Mouse (Mus musculus): ENCODE results near the gene Thsd7a. TPM values are rescaled to one million over a fixed set of nuclear protein-coding genes. Genes with fewer than 3 reads are reported as not detected.
A peak's percentile ranks its signal among the peaks of the same experiment; 100 is the strongest.

Gene Thsd7a
- total RNA-seq, 2 experiments from 2014 or later, result 2.0 to 2.2 TPM

- TF ChIP-seq CTCF (IDR thresholded peaks at IDR 0.05), result no peak
- peak; percentile 13 for DNase-seq
- intact Hi-C loops (cut with DNase I), result no loop called here
- H3K27ac ChIP-seq, result peak overlapping the region; percentile 8; the same call in 1 of the 2 replicates
- no peak overlapping the region for H3K4me3 ChIP-seq
Measured at GRCm38 (mm10) chr6:12467339-12468124, 281.7 kb downstream of the Thsd7a start.

GRCm38 (mm10) chr6:12458841-12459240, 290.4 kb downstream of the Thsd7a start:
- intact Hi-C loops (cut with DNase I), result no loop called here
- Histone ChIP-seq H3K27ac (peak overlapping the region; percentile 50), H3K4me3 (no peak overlapping the region)
- no peak for TF ChIP-seq CTCF (IDR thresholded peaks at IDR 0.05)
- DNase-seq, result no peak

DNA sequence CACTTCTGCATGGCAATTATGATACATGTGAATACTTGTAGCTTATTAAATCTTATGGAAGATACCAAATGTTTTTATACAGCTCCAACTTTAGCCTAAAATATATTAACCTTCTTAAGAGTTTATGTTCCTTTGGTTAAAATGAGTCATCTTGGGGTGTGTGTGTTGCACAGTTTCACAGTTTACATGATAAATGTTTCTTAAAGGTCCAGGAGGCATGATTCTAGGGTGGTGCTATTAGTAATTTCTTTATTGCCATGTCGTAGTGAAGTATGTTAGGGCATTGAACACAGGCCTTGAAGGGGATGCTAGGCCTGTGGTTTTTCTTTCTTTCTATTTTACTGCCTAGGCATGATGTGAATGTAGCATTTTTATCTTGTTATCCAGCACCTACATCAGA, 291.8 kb downstream of the Thsd7a start:
- no peak for DNase-seq
- no peak for TF ChIP-seq CTCF (IDR thresholded peaks at IDR 0.05)
- Histone ChIP-seq H3K4me3 (no peak overlapping the region), H3K27ac (no peak overlapping the region)
- intact Hi-C loops (cut with DNase I), result no loop called here

DNA sequence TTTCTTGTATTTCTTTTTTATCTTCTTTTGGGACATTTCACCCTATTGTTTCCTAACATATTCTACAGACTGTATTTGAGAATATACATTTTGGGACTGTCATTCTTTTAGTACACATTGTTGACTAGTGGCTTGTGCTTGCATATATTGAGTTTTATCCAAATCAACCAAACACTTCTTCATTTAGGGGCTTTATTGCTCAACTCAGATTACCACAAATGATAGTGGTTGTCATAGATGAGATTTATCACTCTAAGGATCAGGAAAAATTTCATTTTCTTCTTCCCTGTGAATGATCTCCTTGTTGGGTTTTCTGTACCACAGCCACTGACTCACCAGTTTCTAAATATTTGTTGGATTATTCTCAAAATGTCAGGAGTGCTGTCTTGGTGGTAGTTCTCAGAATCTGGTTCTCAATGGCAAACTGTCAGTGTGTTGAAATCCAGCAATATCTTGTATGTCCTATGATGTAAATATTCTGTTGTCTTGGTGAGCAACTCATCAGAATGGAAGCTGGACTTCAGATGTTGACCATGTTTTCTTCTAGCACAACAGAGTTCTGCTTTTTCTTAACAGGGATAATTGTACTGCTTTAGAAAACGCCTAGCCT, 294.2 kb downstream of the Thsd7a start:
- no peak overlapping the region for H3K27ac ChIP-seq
- TF ChIP-seq CTCF (IDR thresholded peaks at IDR 0.05), result no peak
- intact Hi-C loops (cut with DNase I), result no loop called here
- no peak for DNase-seq
- no peak overlapping the region for H3K4me3 ChIP-seq

DNA sequence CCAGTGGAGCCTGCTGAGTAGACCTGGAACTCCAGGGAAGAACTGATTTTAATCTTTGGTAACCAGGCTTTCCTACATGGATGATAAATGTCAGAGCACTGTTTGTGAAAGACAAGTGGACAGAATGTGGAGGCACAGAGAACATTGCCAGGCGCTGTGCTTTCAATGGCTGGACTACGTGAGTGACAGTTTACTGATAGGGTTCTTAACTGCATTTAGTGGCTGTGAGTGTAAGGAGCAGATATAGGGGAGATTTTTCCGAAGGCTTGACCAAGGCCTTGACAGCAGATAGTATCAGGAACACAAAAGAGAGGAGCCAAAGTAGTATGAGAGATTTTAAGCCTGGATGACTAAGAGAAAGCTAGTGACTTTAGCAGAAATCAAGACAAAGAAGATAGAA, 295.1 kb downstream of the Thsd7a start:
- no peak overlapping the region for H3K27ac ChIP-seq
- intact Hi-C loops (cut with DNase I), result no loop called here

DNA sequence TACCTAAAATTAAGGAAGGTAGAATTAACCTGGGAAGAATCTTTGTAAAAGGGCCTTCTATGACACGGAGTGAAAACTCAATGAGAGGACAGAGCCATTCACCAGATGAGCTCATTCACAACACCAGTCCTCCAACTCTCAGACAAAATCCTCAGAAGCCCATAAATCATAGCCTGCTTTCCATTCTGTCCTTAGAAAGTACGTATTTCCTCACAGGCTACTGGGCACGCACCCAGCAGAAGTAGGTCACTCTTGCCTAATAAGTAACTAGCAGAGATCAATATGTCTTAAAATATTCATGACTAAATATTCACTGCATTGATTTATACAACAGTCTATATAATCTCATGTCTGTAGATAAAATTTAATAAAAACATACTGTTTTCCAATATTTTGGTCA, 300.4 kb downstream of the Thsd7a start:
- DNase-seq, result peak; percentile 56
- no peak for TF ChIP-seq CTCF (IDR thresholded peaks at IDR 0.05)

More for the DNA sequence above, 295.1 kb downstream of the Thsd7a start:
- no peak for TF ChIP-seq CTCF (IDR thresholded peaks at IDR 0.05)
- DNase-seq, result no peak
- no peak overlapping the region for H3K4me3 ChIP-seq

GRCm38 (mm10) chr6:12445486-12445885, 303.7 kb downstream of the Thsd7a start:
- DNase-seq, result no peak
- TF ChIP-seq CTCF (IDR thresholded peaks at IDR 0.05), result no peak
- Histone ChIP-seq H3K27ac (no peak overlapping the region), H3K4me3 (no peak overlapping the region)
- intact Hi-C loops (cut with DNase I), result no loop called here

More for the DNA sequence above, 300.4 kb downstream of the Thsd7a start:
- Histone ChIP-seq H3K27ac (no peak overlapping the region), H3K4me3 (no peak overlapping the region)
- intact Hi-C loops (cut with DNase I), result no loop called here

- TF ChIP-seq CTCF (IDR thresholded peaks at IDR 0.05), result no peak
- intact Hi-C loops (cut with DNase I), result no loop called here
- H3K27ac ChIP-seq, result no peak overlapping the region
- no peak overlapping the region for H3K4me3 ChIP-seq
- no peak for DNase-seq
Measured at GRCm38 (mm10) chr6:12439561-12439960, 309.6 kb downstream of the Thsd7a start.

DNA sequence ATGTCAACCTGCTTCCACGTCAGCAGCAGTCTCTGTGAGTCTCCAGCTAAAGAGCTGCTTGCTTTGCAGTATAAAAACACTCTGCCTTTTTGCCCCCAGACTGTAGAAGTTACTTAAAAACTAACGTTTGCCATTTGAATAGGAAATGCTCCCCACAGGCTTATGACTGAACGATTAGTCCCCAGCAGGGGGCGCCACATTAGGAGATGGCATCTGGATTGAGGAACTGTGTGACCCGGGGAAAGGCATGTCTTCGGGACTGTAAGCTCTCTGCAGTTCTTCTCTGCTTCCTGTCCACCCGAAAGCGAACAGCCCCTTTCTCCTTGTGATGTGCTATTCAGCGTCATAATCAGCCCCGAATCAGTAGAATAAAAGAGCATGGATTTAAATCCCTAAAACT, 330.1 kb downstream of the Thsd7a start:
- intact Hi-C loops (cut with DNase I), result no loop called here
- Histone ChIP-seq H3K4me3 (no peak overlapping the region), H3K27ac (no peak overlapping the region)
- no peak for TF ChIP-seq CTCF (IDR thresholded peaks at IDR 0.05)
- no peak for DNase-seq

- intact Hi-C loops (cut with DNase I), result no loop called here
- no peak for DNase-seq
- Histone ChIP-seq H3K27ac (no peak overlapping the region), H3K4me3 (no peak overlapping the region)
- no peak for TF ChIP-seq CTCF (IDR thresholded peaks at IDR 0.05)
Measured at GRCm38 (mm10) chr6:12416976-12417375, 332.2 kb downstream of the Thsd7a start.

DNA sequence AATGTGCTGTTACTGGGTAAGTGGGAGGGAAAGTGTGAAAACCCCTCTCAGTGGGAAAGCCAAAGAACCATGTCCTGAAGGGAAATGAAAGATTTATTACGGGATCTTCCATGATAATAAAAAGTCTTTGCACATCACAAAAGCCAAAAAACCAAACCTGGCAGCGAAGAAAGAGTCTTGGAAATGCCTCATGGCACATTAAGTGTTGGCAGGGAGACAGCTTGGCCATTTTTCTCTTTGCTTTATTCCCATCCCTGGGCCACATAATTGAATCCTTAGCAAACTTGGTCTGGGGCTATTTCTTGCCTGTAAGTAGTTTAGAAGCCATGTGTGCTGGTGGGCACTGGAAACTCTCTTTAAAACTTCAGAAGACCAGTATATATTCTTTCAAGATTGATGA, 344.8 kb downstream of the Thsd7a start:
- intact Hi-C loops (cut with DNase I), result no loop called here
- no peak for TF ChIP-seq CTCF (IDR thresholded peaks at IDR 0.05)
- H3K27ac ChIP-seq, result no peak overlapping the region
- no peak for DNase-seq
- no peak overlapping the region for H3K4me3 ChIP-seq

DNA sequence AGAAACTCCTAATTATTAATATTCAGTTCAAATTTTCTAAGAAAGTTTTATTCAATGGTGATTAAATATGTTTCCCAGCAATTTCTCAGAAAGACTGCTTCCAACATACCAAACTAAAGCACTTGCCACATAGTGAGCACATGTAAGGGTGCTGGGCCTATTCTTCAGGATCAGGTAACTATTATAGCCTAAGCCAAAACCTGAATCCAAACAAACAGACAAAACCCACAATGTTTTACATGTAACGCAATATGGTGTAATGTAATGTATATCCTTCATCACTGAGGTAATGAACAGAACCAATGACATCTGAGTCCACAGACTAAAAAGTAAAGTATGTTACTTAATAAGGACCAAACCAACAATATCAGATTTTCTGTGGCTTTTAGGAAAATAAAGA, 346.2 kb downstream of the Thsd7a start:
- no peak for TF ChIP-seq CTCF (IDR thresholded peaks at IDR 0.05)
- no peak for DNase-seq
- intact Hi-C loops (cut with DNase I), result no loop called here
- Histone ChIP-seq H3K4me3 (no peak overlapping the region), H3K27ac (no peak overlapping the region)

GRCm38 (mm10) chr6:12397776-12398522, 351.3 kb downstream of the Thsd7a start:
- no peak for TF ChIP-seq CTCF (IDR thresholded peaks at IDR 0.05)
- intact Hi-C loops (cut with DNase I), result no loop called here
- DNase-seq, result no peak
- Histone ChIP-seq H3K4me3 (no peak overlapping the region), H3K27ac (no peak overlapping the region)
